Mouse (Mus musculus): Measurements from ENCODE around the gene Tex9. TPM values are rescaled to one million over a fixed set of nuclear protein-coding genes. Genes with fewer than 3 reads are reported as not detected.
A peak's percentile ranks its signal among the peaks of the same experiment; 100 is the strongest.

Gene Tex9
- polyA plus RNA-seq, 1 experiment from 2014 or later, result 7.7 TPM

DNA sequence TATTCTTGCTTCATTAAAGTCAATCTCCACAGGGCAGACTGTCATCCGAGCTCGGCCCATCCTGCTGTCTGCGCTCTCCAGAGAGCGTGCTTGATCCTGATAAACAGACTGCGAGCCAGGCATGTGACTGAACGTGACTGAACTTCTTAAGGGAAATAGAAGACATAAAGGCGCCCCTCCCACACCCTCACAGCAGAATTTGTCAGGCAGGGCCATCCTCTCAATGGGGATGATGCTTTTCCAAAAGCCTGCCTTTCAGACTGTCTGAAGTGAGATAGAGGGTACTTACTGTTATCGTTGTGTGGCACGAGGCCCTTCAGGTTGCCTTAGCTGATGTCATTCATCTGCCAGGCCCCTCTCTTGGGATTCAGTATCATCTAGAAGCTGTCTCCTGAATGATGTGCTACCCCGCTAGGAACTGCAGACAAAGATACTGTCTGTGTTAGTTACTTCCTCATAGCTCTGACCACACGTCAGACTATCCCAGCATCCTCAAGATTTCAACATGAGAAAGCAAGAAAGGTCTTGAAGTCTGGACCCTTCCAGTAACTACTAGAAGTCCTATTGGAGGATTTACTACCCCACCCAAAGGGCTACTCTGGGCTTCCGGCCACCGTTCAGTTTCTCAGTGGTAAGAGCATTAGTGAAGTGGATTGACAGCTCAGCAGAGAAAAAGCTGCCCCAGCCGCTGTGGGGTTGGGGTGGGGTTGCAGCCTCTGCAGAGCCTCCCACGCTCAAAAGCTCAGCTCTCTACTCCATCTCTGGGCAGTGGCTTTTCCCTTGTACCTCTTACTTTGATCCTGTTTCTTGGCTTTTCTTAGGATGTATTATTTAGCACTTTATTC, 82.4 kb downstream of the Tex9 start:
- no peaks in the 10 kb centered on the region for H3K36me3 ChIP-seq (ENCODE audit: control insufficient read depth, insufficient read depth)
- H3K9ac ChIP-seq (ENCODE audit: low read depth, low read length), result no peak overlapping the region
- H3K4me3 ChIP-seq (ENCODE audit: low read depth, low read length), result no peak overlapping the region
- H3K4me1 ChIP-seq (replicated peaks; ENCODE audit: control insufficient read depth, insufficient read depth, low read length), result no peaks in the 10 kb centered on the region
- 47% methylated on average over 15 of the region's 15 CpGs for WGBS
- no peak for ATAC-seq
- no peak overlapping the region for H3K27ac ChIP-seq (ENCODE audit: low read depth, low read length)
- H3K9me3 ChIP-seq (ENCODE audit: control insufficient read depth), result no peaks in the 10 kb centered on the region
- no peaks in the 10 kb centered on the region for H3K27me3 ChIP-seq (replicated peaks; ENCODE audit: control insufficient read depth, insufficient read depth, low read length)
- H3K4me2 ChIP-seq (replicated peaks; ENCODE audit: low read depth), result no peak overlapping the region
- no peak for TF ChIP-seq CTCF (IDR thresholded peaks at IDR 0.05; ENCODE audit: low read depth)

DNA sequence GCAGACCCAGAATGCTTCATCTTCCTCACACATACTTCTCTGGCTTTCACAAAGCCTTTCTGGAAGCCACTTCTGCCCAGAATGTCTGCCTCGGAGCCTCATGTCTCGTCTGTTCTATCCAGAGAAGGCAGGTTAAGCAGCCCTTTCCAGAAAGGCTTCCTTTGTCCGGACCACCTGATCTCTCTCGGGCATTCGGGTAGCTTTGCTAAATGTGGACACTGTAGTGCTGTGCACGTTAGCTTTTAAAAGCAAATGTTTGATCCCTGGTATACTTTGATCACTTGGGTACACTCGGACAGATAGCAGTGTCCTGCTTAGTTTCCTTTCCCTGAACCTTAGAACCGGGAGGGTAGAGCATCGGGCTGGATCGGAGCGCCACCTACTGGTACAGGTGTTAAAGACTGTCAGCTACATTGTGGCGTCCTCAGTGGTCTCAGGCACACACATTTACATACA, 83.9 kb downstream of the Tex9 start:
- no peaks in the 10 kb centered on the region for H3K4me1 ChIP-seq (replicated peaks; ENCODE audit: control insufficient read depth, insufficient read depth, low read length)
- H3K27ac ChIP-seq (ENCODE audit: low read depth, low read length), result no peak overlapping the region
- H3K9me3 ChIP-seq (ENCODE audit: control insufficient read depth), result no peaks in the 10 kb centered on the region
- H3K9ac ChIP-seq (ENCODE audit: low read depth, low read length), result no peak overlapping the region
- H3K4me2 ChIP-seq (replicated peaks; ENCODE audit: low read depth), result peak overlapping the region; percentile 69
- TF ChIP-seq CTCF (IDR thresholded peaks at IDR 0.05; ENCODE audit: low read depth), result peak; percentile 97
- ATAC-seq, result peak; percentile 66; the same call in 1 of the 2 replicates
- no peaks in the 10 kb centered on the region for H3K36me3 ChIP-seq (ENCODE audit: control insufficient read depth, insufficient read depth)
- 9% methylated on average over 12 of the region's 12 CpGs for WGBS
- peak overlapping the region; percentile 34 for H3K4me3 ChIP-seq (ENCODE audit: low read depth, low read length)
- H3K27me3 ChIP-seq (replicated peaks; ENCODE audit: control insufficient read depth, insufficient read depth, low read length), result no peaks in the 10 kb centered on the region

DNA sequence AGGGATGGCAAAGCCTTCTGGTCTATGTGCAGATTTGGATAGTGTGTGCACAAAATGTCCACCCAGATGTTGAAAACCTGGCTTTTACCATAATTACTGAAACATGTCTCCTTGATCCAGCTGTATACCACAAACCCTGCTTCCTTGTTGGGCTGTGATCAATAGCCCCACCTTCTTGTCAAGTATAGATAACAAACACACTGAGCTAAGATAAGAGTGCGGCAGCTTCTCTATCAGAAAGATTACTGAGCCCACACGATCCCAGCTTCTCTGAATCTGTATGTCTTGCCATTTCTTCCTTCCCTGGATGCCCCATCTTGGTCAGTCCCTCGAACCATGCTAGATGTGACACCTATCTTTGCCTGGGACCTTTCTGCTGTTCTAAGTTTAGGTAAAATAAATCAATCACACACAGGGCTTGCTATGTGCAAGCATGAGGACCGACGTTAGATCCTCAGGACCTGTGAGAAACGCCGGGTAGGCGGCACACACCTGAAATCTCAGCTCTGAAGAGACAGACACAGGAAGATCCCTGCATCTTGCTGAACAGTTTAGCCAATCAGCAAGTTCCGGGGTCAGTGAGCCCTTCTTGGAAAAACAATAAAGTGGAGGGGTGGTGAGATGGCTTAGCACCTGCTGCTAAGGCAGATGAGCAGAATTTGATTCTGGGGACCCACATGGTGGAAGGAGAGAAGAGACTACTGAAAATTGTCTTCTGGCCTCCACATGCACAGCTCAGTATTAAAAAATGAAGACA, 86.0 kb downstream of the Tex9 start:
- H3K27me3 ChIP-seq (replicated peaks; ENCODE audit: control insufficient read depth, insufficient read depth, low read length), result no peaks in the 10 kb centered on the region
- H3K36me3 ChIP-seq (ENCODE audit: control insufficient read depth, insufficient read depth), result no peaks in the 10 kb centered on the region
- no peaks in the 10 kb centered on the region for H3K9me3 ChIP-seq (ENCODE audit: control insufficient read depth)
- H3K4me3 ChIP-seq (ENCODE audit: low read depth, low read length), result no peak overlapping the region
- H3K4me1 ChIP-seq (replicated peaks; ENCODE audit: control insufficient read depth, insufficient read depth, low read length), result no peaks in the 10 kb centered on the region
- H3K9ac ChIP-seq (ENCODE audit: low read depth, low read length), result no peak overlapping the region
- WGBS, result 80% methylated on average over 9 of the region's 9 CpGs
- no peak for TF ChIP-seq CTCF (IDR thresholded peaks at IDR 0.05; ENCODE audit: low read depth)
- no peak overlapping the region for H3K27ac ChIP-seq (ENCODE audit: low read depth, low read length)
- no peak for ATAC-seq
- H3K4me2 ChIP-seq (replicated peaks; ENCODE audit: low read depth), result no peak overlapping the region

DNA sequence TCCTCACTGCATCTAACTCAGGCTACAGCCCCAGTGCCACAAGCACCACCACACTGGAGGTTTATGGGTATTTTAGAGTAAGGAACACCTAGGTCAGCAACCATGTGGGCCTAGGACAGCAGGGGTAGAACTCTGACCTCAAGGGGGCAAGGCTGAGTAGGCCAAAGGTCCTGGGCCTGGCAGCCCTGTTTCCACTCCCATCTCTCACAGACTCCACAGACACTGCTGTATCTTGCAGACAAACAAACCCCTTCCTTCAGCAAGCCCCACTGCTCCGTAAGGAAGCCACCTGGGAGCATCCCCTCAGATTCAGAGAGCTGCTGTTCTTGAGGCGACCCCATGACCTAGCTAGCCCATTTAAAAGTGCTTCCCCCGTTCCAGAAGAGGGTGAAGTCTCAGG, 87.1 kb downstream of the Tex9 start:
- no peak overlapping the region for H3K4me2 ChIP-seq (replicated peaks; ENCODE audit: low read depth)
- no peak for ATAC-seq
- WGBS, result 84% methylated on average over 3 of the region's 3 CpGs
- H3K27me3 ChIP-seq (replicated peaks; ENCODE audit: control insufficient read depth, insufficient read depth, low read length), result no peaks in the 10 kb centered on the region
- no peak overlapping the region for H3K9ac ChIP-seq (ENCODE audit: low read depth, low read length)
- TF ChIP-seq CTCF (IDR thresholded peaks at IDR 0.05; ENCODE audit: low read depth), result no peak
- H3K27ac ChIP-seq (ENCODE audit: low read depth, low read length), result no peak overlapping the region
- H3K9me3 ChIP-seq (ENCODE audit: control insufficient read depth), result no peaks in the 10 kb centered on the region
- no peaks in the 10 kb centered on the region for H3K36me3 ChIP-seq (ENCODE audit: control insufficient read depth, insufficient read depth)
- H3K4me3 ChIP-seq (ENCODE audit: low read depth, low read length), result no peak overlapping the region
- no peaks in the 10 kb centered on the region for H3K4me1 ChIP-seq (replicated peaks; ENCODE audit: control insufficient read depth, insufficient read depth, low read length)

DNA sequence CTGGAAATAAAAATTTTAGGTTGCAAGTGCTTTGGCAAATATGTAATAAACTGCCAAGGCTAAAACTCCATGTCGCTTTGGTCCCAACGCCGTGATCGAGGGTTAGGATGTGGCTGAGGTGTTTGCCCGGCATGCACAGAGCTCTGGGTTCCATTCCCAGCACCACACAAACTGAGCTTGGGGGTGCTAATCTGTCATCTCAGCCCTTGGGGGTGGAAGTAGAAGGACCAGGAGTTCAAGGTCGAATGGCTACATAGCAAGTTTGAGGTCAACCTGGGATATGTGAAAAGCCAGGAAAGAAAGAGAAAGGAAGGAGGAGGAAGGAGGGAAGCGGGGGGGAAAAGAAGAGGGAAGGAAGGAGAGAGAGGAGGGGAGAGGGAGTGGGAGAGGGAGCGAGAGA, 87.6 kb downstream of the Tex9 start:
- no peak overlapping the region for H3K4me2 ChIP-seq (replicated peaks; ENCODE audit: low read depth)
- no peaks in the 10 kb centered on the region for H3K27me3 ChIP-seq (replicated peaks; ENCODE audit: control insufficient read depth, insufficient read depth, low read length)
- no peak overlapping the region for H3K9ac ChIP-seq (ENCODE audit: low read depth, low read length)
- H3K27ac ChIP-seq (ENCODE audit: low read depth, low read length), result no peak overlapping the region
- no peak for ATAC-seq
- 83% methylated on average over 8 of the region's 8 CpGs for WGBS
- H3K4me3 ChIP-seq (ENCODE audit: low read depth, low read length), result no peak overlapping the region
- no peak for TF ChIP-seq CTCF (IDR thresholded peaks at IDR 0.05; ENCODE audit: low read depth)
- H3K36me3 ChIP-seq (ENCODE audit: control insufficient read depth, insufficient read depth), result no peaks in the 10 kb centered on the region
- no peaks in the 10 kb centered on the region for H3K4me1 ChIP-seq (replicated peaks; ENCODE audit: control insufficient read depth, insufficient read depth, low read length)
- no peaks in the 10 kb centered on the region for H3K9me3 ChIP-seq (ENCODE audit: control insufficient read depth)

DNA sequence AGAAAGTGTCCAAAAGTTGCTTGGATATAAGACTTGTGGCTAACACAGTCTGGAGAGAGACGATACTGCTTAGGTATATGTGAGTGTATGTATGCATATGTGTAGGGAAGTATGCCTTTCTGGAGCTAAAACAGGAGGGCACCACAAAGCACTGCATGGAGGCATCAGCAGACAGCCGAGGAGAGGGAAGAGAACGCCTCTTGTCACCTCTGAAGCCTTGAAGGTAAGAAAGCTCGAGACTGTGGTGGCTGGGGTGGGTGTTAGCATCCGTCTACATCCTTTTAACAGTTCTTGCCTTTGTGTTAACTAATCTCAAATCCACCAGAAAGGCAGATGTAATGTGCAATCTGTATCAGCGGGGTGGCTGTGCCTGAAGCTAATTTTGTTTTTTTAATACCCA, 88.6 kb downstream of the Tex9 start:
- Histone ChIP-seq H3K9ac (ENCODE audit: low read depth, low read length) (no peak overlapping the region), H3K4me2 (replicated peaks; ENCODE audit: low read depth) (no peak overlapping the region), H3K9me3 (ENCODE audit: control insufficient read depth) (no peaks in the 10 kb centered on the region), H3K4me1 (replicated peaks; ENCODE audit: control insufficient read depth, insufficient read depth, low read length) (no peaks in the 10 kb centered on the region), H3K4me3 (ENCODE audit: low read depth, low read length) (no peak overlapping the region), H3K36me3 (ENCODE audit: control insufficient read depth, insufficient read depth) (no peaks in the 10 kb centered on the region), H3K27ac (ENCODE audit: low read depth, low read length) (no peak overlapping the region), H3K27me3 (replicated peaks; ENCODE audit: control insufficient read depth, insufficient read depth, low read length) (no peaks in the 10 kb centered on the region)
- ATAC-seq, result no peak
- no peak for TF ChIP-seq CTCF (IDR thresholded peaks at IDR 0.05; ENCODE audit: low read depth)
- 79% methylated on average over 6 of the region's 6 CpGs for WGBS

All from intestine, postnatal 0 days (tissue).